Mouse (Mus musculus) heart, embryonic 13.5 days (tissue): ENCODE data around the gene Rbfox1. TPM values are rescaled to one million over a fixed set of nuclear protein-coding genes. Genes with fewer than 3 reads are reported as not detected.

Source experiments
- ATAC-seq: fragments of 200-750 bp; cut with Nextera tagmentation; 2 replicates; pipeline ENCODE4 v1.8.0; 2017; ENCODE audit warnings: moderate TSS enrichment; ENCODE audit not compliant: insufficient number of reproducible peaks, low FRiP score, low TSS enrichment; ENCODE audit errors: extremely low read depth
- H3K27ac ChIP-seq: fragments of 300-500 bp; sonication (generic); replicated peaks from 2 replicates; pipeline ENCODE4 v1.5.1; 2015; ENCODE audit warnings: moderate library complexity, mild to moderate bottlenecking, inconsistent platforms
- H3K27me3 ChIP-seq: fragments of 300-500 bp; sonication (generic); replicated peaks from 2 replicates; pipeline ENCODE4 v1.6.1; 2015; ENCODE audit warnings: mild to moderate bottlenecking, inconsistent platforms
- H3K36me3 ChIP-seq: fragments of 300-500 bp; sonication (generic); 2 replicates; pipeline ENCODE4 v1.6.1; 2015; ENCODE audit warnings: mild to moderate bottlenecking, inconsistent platforms
- H3K4me1 ChIP-seq: fragments of 300-500 bp; sonication (generic); 2 replicates; pipeline ENCODE4 v1.6.1; 2015; ENCODE audit warnings: inconsistent platforms
- H3K4me2 ChIP-seq: fragments of 300-500 bp; sonication (generic); 2 replicates; pipeline ENCODE4 v1.6.1; 2015; ENCODE audit warnings: inconsistent platforms, mild to moderate bottlenecking, moderate library complexity
- H3K4me3 ChIP-seq: fragments of 300-500 bp; sonication (generic); 2 replicates; pipeline ENCODE4 v1.5.1; 2015; ENCODE audit warnings: moderate library complexity, mild to moderate bottlenecking, inconsistent platforms
- H3K9ac ChIP-seq: fragments of 300-500 bp; sonication (generic); 2 replicates; pipeline ENCODE4 v1.6.1; 2015; ENCODE audit warnings: inconsistent platforms, mild to moderate bottlenecking, moderate library complexity
- H3K9me3 ChIP-seq: fragments of 300-500 bp; sonication (generic); 2 replicates; pipeline ENCODE4 v1.6.1; 2016; ENCODE audit warnings: inconsistent platforms
- WGBS: fragments of 180-500 bp; shearing (Covaris S2); methylation state at CpG from one replicate; pipeline ENCODE4 v1.1.7; 2015; ENCODE audit warnings: mixed read lengths; 5-methylcytosine and 5-hydroxymethylcytosine counted together
- polyA plus RNA-seq: library from polyadenylated mRNA; unstranded; fragments of >200 nt; fragmentation: Nextera tagmentation; extraction: Ambion mirVana; gene quantifications from 2 replicates; pipeline ENCODE4 v1.2.1, GENCODE M21; 2015

Rbfox1 gene
- polyA plus RNA-seq, 1 experiment from 2014 or later, result 2.8 TPM

DNA sequence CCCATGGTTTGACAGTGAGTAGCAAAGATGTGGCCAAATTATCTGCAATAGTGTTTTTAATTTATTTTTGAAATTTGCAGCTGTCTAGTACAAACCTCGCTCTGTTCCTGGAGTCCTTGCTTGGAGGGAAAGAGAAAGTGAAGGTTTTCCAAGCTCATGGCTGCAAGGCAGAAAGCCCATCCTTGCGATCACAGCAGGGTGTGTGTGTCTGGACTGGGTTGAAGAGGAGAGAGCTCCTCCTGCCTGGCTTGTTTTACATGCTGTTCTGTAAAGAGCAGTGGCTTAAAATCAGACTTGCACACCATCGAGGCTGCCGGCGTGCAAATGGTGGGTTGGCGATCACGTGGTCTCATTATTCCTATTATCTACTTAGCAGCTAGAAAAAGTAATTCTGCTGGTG, 249.9 kb downstream of the Rbfox1 start:
- Histone ChIP-seq H3K4me1 (no peaks in the 10 kb centered on the region), H3K4me2 (no peak overlapping the region), H3K9ac (no peak overlapping the region), H3K9me3 (no peaks in the 10 kb centered on the region), H3K36me3 (no peaks in the 10 kb centered on the region), H3K27ac (no peak overlapping the region), H3K4me3 (no peak overlapping the region), H3K27me3 (no peaks in the 10 kb centered on the region)
- no peak for ATAC-seq
- 82% methylated on average over 7 of the region's 7 CpGs for WGBS

GRCm38 (mm10) chr16:6139432-6139831, 254.3 kb downstream of the Rbfox1 start:
- WGBS, result 69% methylated on average over 1 of the region's 1 CpGs
- Histone ChIP-seq H3K4me2 (no peak overlapping the region), H3K4me1 (no peaks in the 10 kb centered on the region), H3K4me3 (no peak overlapping the region), H3K27ac (no peak overlapping the region), H3K9ac (no peak overlapping the region), H3K36me3 (no peaks in the 10 kb centered on the region), H3K9me3 (no peaks in the 10 kb centered on the region), H3K27me3 (no peaks in the 10 kb centered on the region)
- no peak for ATAC-seq

GRCm38 (mm10) chr16:6147957-6148356, 262.8 kb downstream of the Rbfox1 start:
- H3K4me3 ChIP-seq, result no peak overlapping the region
- no peak overlapping the region for H3K9ac ChIP-seq
- H3K9me3 ChIP-seq, result no peaks in the 10 kb centered on the region
- 66% methylated on average over 7 of the region's 7 CpGs for WGBS
- no peaks in the 10 kb centered on the region for H3K4me1 ChIP-seq
- no peak overlapping the region for H3K4me2 ChIP-seq
- no peak for ATAC-seq
- no peaks in the 10 kb centered on the region for H3K27me3 ChIP-seq
- H3K36me3 ChIP-seq, result no peaks in the 10 kb centered on the region
- no peak overlapping the region for H3K27ac ChIP-seq

DNA sequence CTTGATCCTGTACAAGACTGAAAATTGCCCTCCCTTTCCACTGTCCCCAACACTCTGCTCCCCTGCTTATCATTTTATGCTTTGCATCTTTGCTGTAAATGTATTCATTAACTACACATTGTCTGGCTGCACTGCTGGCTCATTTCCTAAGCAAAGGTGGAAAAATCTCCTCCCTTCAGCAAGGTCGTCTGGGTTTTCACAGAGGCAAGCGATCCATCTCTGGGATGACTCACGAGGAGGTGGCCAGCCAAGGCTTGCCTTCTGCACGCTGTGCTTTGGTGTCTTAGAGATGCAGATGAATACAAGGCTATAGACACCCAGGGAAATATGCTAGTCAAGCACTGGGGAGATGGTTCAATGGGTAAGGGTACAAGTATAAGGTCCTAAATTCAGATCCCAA, 264.2 kb downstream of the Rbfox1 start:
- H3K4me3 ChIP-seq, result no peak overlapping the region
- H3K36me3 ChIP-seq, result no peaks in the 10 kb centered on the region
- ATAC-seq, result no peak
- H3K4me2 ChIP-seq, result no peak overlapping the region
- no peaks in the 10 kb centered on the region for H3K4me1 ChIP-seq
- H3K27ac ChIP-seq, result no peak overlapping the region
- H3K27me3 ChIP-seq, result no peaks in the 10 kb centered on the region
- no peak overlapping the region for H3K9ac ChIP-seq
- no peaks in the 10 kb centered on the region for H3K9me3 ChIP-seq
- WGBS, result 68% methylated on average over 4 of the region's 4 CpGs

DNA sequence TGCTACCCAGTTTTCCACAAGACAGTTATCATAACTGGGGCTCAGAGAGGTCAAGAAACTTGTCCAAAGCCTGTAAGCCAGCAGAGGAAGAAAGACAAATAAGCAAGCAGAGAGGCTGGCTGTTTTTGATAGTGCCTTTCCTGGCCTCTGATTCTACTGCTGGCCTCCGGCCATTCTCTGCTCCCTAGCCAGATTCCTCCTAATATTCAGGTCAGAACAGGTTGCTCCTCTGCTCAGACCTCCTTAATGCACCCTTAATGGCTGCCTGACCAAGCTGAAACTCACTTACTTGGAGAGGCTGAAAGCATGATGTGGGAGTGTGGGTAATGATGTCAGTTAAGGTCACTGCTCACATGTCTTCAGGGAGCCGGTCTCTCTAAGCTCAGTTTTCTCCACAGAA, 270.4 kb downstream of the Rbfox1 start:
- Histone ChIP-seq H3K27me3 (no peaks in the 10 kb centered on the region), H3K9ac (no peak overlapping the region), H3K4me1 (no peaks in the 10 kb centered on the region), H3K27ac (no peak overlapping the region), H3K4me2 (no peak overlapping the region), H3K4me3 (no peak overlapping the region), H3K36me3 (no peaks in the 10 kb centered on the region), H3K9me3 (no peaks in the 10 kb centered on the region)
- no peak for ATAC-seq
- WGBS, result 75% methylated on average over 2 of the region's 2 CpGs

GRCm38 (mm10) chr16:6164476-6164875, 279.3 kb downstream of the Rbfox1 start:
- Histone ChIP-seq H3K4me1 (peaks cover 6% of the 10 kb centered on the region; the same call in 1 of the 2 replicates), H3K9me3 (no peaks in the 10 kb centered on the region), H3K9ac (no peak overlapping the region), H3K27ac (no peak overlapping the region), H3K4me2 (no peak overlapping the region), H3K4me3 (no peak overlapping the region), H3K36me3 (no peaks in the 10 kb centered on the region), H3K27me3 (0 out of 2 replicates have a peak, but pooled peaks cover 3% of the 10 kb centered on the region)
- ATAC-seq, result no peak
- WGBS, result 77% methylated on average over 4 of the region's 4 CpGs

GRCm38 (mm10) chr16:6169346-6169745, 284.2 kb downstream of the Rbfox1 start:
- H3K27me3 ChIP-seq, result peaks cover 3% of the 10 kb centered on the region; the same call in 1 of the 2 replicates
- no peaks in the 10 kb centered on the region for H3K36me3 ChIP-seq
- WGBS, result 32% methylated on average over 5 of the region's 5 CpGs
- ATAC-seq, result no peak
- H3K27ac ChIP-seq, result no peak overlapping the region
- H3K4me3 ChIP-seq, result no peak overlapping the region
- peaks cover 6% of the 10 kb centered on the region for H3K4me1 ChIP-seq
- no peak overlapping the region for H3K9ac ChIP-seq
- H3K9me3 ChIP-seq, result no peaks in the 10 kb centered on the region
- no peak overlapping the region for H3K4me2 ChIP-seq

- H3K4me2 ChIP-seq, result no peak overlapping the region
- no peak for ATAC-seq
- H3K9ac ChIP-seq, result no peak overlapping the region
- no peaks in the 10 kb centered on the region for H3K9me3 ChIP-seq
- no peak overlapping the region for H3K4me3 ChIP-seq
- H3K36me3 ChIP-seq, result no peaks in the 10 kb centered on the region
- 85% methylated on average over 9 of the region's 9 CpGs for WGBS
- H3K27me3 ChIP-seq, result no peaks in the 10 kb centered on the region; the same call in 1 of the 2 replicates
- no peak overlapping the region for H3K27ac ChIP-seq
- no peaks in the 10 kb centered on the region for H3K4me1 ChIP-seq
Observed at GRCm38 (mm10) chr16:6180819-6181218, 295.7 kb downstream of the Rbfox1 start.

DNA sequence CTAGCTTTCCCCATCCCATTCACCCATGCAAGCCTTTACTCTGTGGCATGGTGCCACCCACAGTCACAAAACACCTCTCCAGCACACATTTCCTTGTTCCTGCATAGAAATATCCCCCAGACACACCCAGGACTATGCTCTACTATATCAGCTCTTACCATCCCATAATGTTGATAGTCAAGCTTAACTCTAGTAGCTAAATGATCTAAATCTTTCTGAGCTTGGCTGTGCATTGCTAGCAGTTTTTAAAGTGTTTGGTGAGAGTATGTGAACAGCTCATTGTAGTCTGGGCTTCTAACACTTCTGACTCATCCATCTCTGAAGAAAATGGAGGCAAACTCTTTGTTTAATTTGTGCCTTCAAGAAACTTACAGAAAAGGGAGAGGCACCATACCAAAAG, 297.2 kb downstream of the Rbfox1 start:
- Histone ChIP-seq H3K27ac (no peak overlapping the region), H3K9ac (no peak overlapping the region), H3K27me3 (no peaks in the 10 kb centered on the region; the same call in 1 of the 2 replicates), H3K4me2 (no peak overlapping the region), H3K4me3 (no peak overlapping the region), H3K4me1 (no peaks in the 10 kb centered on the region), H3K36me3 (no peaks in the 10 kb centered on the region), H3K9me3 (no peaks in the 10 kb centered on the region)
- ATAC-seq, result no peak

DNA sequence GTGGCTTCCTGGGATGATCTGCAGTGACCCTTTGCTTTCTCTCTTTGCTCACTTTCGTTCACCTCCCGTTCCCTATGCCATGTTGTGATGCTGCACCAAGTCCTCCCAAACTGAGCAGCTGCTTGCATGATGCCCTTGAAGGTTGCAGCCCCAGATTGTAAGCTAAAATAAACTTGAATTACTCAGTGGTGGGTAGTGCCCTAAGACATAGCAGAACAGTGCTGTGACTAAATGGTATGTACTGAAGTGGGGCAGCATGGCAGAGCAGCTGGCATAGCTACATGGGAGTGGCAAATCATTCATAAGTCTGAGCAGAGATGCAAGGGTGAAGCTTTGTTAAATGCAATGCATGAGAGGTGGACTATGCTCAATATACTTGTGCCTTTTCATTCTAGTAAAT, 307.2 kb downstream of the Rbfox1 start:
- 81% methylated on average over 2 of the region's 2 CpGs for WGBS
- no peak overlapping the region for H3K4me3 ChIP-seq
- H3K36me3 ChIP-seq, result no peaks in the 10 kb centered on the region
- no peak overlapping the region for H3K27ac ChIP-seq
- no peak for ATAC-seq
- no peak overlapping the region for H3K9ac ChIP-seq
- no peaks in the 10 kb centered on the region for H3K27me3 ChIP-seq
- no peak overlapping the region for H3K4me2 ChIP-seq
- no peaks in the 10 kb centered on the region for H3K9me3 ChIP-seq
- H3K4me1 ChIP-seq, result no peaks in the 10 kb centered on the region

- no peak for ATAC-seq
- H3K4me2 ChIP-seq, result no peak overlapping the region
Observed at GRCm38 (mm10) chr16:6206431-6206830, 321.3 kb downstream of the Rbfox1 start.

DNA sequence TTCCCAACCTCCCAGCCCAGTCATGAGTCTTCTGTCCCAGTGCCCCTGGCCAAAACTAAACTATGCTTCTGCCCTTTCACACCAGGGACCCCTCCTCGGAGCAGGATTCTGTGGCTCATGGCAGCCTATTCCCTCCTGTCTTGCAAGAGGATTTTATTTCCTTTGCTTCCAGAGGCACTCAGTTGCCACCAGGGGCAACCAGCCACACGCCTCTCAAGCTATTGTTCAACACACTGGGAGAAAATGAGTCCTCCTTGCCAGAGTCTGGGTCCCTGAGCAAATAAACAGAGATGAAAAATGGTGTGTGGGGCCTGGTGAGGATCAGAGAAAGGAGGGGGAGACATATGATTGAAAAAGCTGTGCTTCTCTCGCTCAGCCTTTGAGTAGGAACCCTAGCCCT, 327.8 kb downstream of the Rbfox1 start:
- no peak overlapping the region for H3K4me3 ChIP-seq
- H3K27me3 ChIP-seq, result no peaks in the 10 kb centered on the region
- H3K27ac ChIP-seq, result no peak overlapping the region
- WGBS, result 51% methylated on average over 3 of the region's 3 CpGs
- no peaks in the 10 kb centered on the region for H3K36me3 ChIP-seq
- H3K9ac ChIP-seq, result no peak overlapping the region
- ATAC-seq, result no peak
- no peak overlapping the region for H3K4me2 ChIP-seq
- no peaks in the 10 kb centered on the region for H3K9me3 ChIP-seq
- H3K4me1 ChIP-seq, result no peaks in the 10 kb centered on the region

More at GRCm38 (mm10) chr16:6206431-6206830, 321.3 kb downstream of the Rbfox1 start:
- Histone ChIP-seq H3K9me3 (no peaks in the 10 kb centered on the region), H3K27me3 (no peaks in the 10 kb centered on the region), H3K4me1 (no peaks in the 10 kb centered on the region), H3K4me3 (no peak overlapping the region), H3K9ac (no peak overlapping the region), H3K36me3 (no peaks in the 10 kb centered on the region), H3K27ac (no peak overlapping the region)
